Mouse (Mus musculus): ENCODE results near the gene Chrna1.

GRCm38 (mm10) chr2:73573556-73573955 is 6.6 kb downstream of the Chrna1 start:
- no peak for TF ChIP-seq POLR2A (IDR thresholded peaks at IDR 0.05; ENCODE audit: extremely low read depth, insufficient read depth, low read length)
- TF ChIP-seq CTCF (IDR thresholded peaks at IDR 0.05; ENCODE audit: low read depth, low read length) = no peak

All from liver, adult 2 months (tissue).